Mouse (Mus musculus): ENCODE measurements around the gene Ltb4r2.

DNA sequence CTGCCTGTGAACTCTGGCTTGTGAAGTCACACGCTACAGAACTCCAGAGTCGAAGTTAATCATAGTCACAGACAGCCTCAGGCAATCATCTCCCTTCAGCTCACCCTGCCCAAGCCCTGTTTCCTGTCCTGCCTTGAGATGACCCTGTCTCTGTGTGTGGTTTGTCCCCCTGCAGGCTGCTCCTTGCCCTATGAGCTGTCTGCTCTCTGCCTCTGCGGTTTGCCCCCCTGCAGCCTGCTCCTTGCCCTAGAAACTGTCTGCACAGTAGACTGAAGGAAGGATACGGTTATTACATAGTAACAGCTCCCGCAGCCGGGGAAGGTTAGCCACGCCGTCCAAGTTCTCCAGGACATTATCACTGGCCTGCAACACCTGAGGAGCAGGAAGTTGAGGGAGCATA lies 44.3 kb upstream of the Ltb4r2 start:
- TF ChIP-seq GATA1 (IDR thresholded peaks at IDR 0.05; ENCODE audit: low read length) (no peak), TAL1 (IDR thresholded peaks at IDR 0.05; ENCODE audit: low read length) (no peak)
